Mouse (Mus musculus) kidney, adult 2 months (tissue): ENCODE measurements around the gene Cyp2d11.

ENCODE experiments used
- CTCF ChIP-seq: fragments of 200-500 bp; conservative IDR thresholded peaks from 2 replicates; pipeline ENCODE4 v1.5.1; 2011; ENCODE audit warnings: low read depth, mild to moderate bottlenecking, control low read depth, low read length, moderate library complexity, mixed read lengths; ENCODE audit not compliant: insufficient read depth, insufficient read length
- POLR2A ChIP-seq: fragments of 200-500 bp; IDR thresholded peaks from one replicate; pipeline ENCODE4 v1.6.1; 2011; ENCODE audit warnings: low read depth, low read length, control low read depth

DNA sequence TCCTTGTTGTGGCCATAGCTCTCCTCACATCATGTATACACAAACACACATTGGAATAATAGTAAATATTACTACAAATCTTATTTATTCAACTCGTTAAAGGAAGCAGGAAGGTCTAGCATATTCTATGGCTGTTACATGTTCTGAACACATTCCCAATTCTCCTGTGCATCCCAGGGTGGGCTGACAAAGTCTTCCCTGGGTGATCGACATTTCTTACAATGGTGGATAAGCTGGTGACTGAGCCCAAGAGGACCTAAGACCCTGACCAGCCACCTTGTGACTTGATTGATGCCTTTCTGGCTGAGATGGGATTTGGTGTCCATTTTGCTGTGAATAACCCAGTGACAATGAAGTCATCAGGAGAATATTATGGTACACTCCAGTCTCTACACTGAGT lies 41.8 kb upstream of the Cyp2d11 start:
- TF ChIP-seq POLR2A, result no peak
- TF ChIP-seq CTCF, result no peak
